Mouse (Mus musculus) testis, adult 2 months (tissue): Measurements from ENCODE around the gene E4f1.

ENCODE experiments used
- CTCF ChIP-seq: fragments of 200-500 bp; IDR thresholded peaks from 2 replicates; pipeline ENCODE4 v1.5.1; 2012; ENCODE audit warnings: low read depth, mild to moderate bottlenecking, inconsistent platforms, low read length, moderate library complexity; ENCODE audit not compliant: control insufficient read depth, insufficient read depth, insufficient replicate concordance
- POLR2A ChIP-seq: fragments of 200-500 bp; IDR thresholded peaks from 2 replicates; pipeline ENCODE4 v1.6.1; 2012; ENCODE audit warnings: low read depth, mild to moderate bottlenecking, inconsistent platforms, low read length, moderate library complexity; ENCODE audit not compliant: control insufficient read depth

GRCm38 (mm10) chr17:24494627-24495335, 24.7 kb upstream of the E4f1 start:
- TF ChIP-seq CTCF = no peak; the same call in 1 of the 2 replicates
- no peak for TF ChIP-seq POLR2A
